Mouse (Mus musculus): ENCODE measurements at regions not wholly inside any gene's neighbourhood (a gene's known extent, or its start where the extent isn't known, plus 50 kb on each side); places are given as distances from the start of the nearest gene placed in this dataset.

GRCm38 (mm10) chr12:117422315-117422978 lies 93.8 kb upstream of the Rapgef5 start:
- ATAC-seq (replicated peaks; ENCODE audit: low FRiP score, poor library complexity, severe bottlenecking) = no peak

GRCm38 (mm10) chr12:117425363-117426031 lies 90.8 kb upstream of the Rapgef5 start:
- ATAC-seq (replicated peaks; ENCODE audit: low FRiP score, poor library complexity, severe bottlenecking) = no peak

- no peak; the same call in 1 of the 2 replicates for ATAC-seq (replicated peaks; ENCODE audit: low FRiP score, poor library complexity, severe bottlenecking)
Observed at GRCm38 (mm10) chr12:117427431-117427830, 88.8 kb upstream of the Rapgef5 start.

- no peak for ATAC-seq (replicated peaks; ENCODE audit: low FRiP score, poor library complexity, severe bottlenecking)
Observed at GRCm38 (mm10) chr12:117430886-117431285, 85.4 kb upstream of the Rapgef5 start.

- no peak for ATAC-seq (replicated peaks; ENCODE audit: low FRiP score, poor library complexity, severe bottlenecking)
Observed at GRCm38 (mm10) chr12:117432788-117433187, 83.5 kb upstream of the Rapgef5 start.

- ATAC-seq (replicated peaks; ENCODE audit: low FRiP score, poor library complexity, severe bottlenecking) = no peak
Observed at GRCm38 (mm10) chr12:117437011-117437410, 79.3 kb upstream of the Rapgef5 start.

GRCm38 (mm10) chr12:117439015-117439605 lies 77.2 kb upstream of the Rapgef5 start:
- no peak for ATAC-seq (replicated peaks; ENCODE audit: low FRiP score, poor library complexity, severe bottlenecking)

DNA sequence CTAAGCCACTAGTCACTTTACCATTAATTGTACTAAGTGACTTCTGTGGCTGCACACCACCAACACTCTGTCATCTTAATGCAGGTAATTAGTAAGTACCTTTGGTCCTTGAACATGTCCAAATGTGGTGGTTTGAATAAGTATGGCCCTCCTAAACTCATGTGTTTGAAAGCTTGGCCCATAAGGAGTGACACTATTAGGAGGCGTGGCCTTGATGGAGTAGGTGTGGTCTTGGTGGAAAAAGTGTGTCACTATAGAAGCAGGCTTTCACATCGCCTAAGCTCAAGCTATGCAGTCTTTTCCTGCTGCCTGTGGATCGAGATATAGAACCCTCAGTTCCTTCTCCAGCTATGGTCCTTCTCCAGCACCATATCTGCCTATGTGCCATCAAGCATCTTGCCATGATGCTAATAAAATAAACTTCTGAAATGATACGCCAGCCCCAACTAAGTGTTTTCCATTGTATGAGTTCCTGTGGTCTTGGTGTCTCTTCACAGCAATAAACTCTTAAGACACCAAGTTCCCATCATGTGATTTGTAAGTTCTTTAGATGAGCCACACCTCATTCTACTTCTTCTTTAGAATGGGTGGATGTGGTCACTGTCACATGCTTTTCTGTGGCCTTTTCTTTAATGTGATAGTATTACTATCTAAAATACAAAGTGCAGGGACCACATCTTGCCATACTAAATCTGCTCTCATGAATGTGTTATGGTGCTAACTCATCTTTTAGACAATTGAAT lies 71.9 kb upstream of the Rapgef5 start:
- ATAC-seq (replicated peaks; ENCODE audit: low FRiP score, poor library complexity, severe bottlenecking) = no peak

DNA sequence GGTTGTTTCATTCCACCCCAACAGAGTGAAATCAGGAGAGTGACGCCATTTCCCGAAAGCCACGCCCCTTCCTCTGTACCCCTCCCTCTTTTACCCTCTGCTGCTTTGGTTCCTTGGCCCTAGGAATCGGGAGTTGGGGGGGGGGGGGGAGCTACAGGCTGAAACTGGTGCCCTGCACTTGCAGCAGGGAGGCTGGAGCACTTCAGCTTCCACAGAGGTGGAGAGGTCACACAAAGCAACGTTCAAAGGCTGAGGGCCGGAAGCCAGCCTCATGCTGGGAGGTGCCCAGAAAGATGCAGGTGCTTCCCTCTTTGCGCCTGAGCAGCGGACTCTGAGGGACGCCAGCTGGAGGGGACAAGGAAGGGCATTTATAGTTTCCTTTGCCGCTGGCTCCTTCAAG lies 69.1 kb upstream of the Rapgef5 start:
- ATAC-seq (replicated peaks; ENCODE audit: low FRiP score, poor library complexity, severe bottlenecking) = no peak

DNA sequence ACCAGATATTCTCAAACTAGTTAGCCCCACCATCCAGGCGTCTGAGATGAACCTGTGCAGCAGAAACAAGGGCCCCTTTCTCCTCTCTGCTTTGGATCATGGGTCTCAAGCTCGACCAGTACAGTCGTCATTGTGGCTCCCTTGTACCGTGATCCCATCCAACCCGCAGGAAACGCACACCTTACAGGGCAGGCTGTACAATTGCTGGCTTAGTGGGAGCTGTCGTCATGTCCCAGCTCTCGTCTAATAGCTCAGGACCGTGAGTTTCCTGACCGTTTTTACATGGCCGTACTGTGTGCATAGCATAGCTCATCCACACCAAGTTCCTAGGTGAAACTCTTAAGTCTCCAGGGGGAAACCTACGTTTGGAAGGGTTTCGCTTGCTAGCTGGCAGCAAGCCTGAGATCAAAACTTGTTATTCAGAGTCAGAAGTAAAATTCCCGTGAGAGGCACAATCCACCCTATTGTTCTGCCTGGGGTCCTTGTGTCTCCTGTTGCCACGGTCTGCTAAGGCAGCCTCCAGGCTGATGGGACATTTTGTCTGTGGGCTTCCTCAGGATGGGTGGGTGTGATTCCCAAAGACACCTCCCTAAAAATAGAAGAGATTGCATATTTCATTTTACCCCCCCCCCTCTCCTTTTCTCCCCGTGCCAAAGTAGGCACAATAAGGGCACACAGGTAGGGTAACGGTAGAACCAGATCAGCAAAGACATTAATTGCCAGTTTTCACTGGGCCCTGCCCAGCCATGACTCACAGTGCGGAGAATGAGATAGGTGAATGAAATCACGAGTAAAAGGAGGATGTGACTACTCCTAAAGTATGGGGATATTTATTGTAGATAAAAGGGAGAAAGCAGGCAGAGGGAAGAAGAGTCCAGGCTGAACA lies 68.2 kb upstream of the Rapgef5 start:
- ATAC-seq (replicated peaks; ENCODE audit: low FRiP score, poor library complexity, severe bottlenecking) = no peak

- no peak for ATAC-seq (replicated peaks; ENCODE audit: low FRiP score, poor library complexity, severe bottlenecking)
Observed at GRCm38 (mm10) chr12:117449080-117449479, 67.2 kb upstream of the Rapgef5 start.

DNA sequence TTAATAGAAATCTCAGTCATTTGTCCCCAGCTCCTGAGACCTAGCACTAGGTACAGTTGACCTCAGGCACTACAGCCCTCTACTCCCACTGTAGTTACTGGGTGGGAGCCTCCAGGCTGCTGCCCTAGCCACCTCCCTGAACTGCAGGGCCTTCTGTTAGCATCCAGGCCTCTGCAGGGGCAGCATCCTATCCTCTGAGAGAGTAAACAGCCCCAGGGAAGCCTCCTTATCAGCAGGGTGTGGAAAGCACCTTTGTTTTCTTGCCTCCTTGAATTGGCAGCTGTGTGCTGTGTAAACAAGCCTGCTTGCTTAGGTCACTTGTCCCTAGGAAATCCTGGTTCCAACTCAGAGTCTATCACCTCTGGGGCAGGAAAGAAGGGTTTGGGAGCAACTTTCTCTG lies 66.2 kb upstream of the Rapgef5 start:
- ATAC-seq (replicated peaks; ENCODE audit: low FRiP score, poor library complexity, severe bottlenecking) = no peak

GRCm38 (mm10) chr12:117450871-117451270 lies 65.4 kb upstream of the Rapgef5 start:
- no peak for ATAC-seq (replicated peaks; ENCODE audit: low FRiP score, poor library complexity, severe bottlenecking)

- ATAC-seq (replicated peaks; ENCODE audit: low FRiP score, poor library complexity, severe bottlenecking) = no peak
Observed at GRCm38 (mm10) chr12:117451441-117451840, 64.8 kb upstream of the Rapgef5 start.

- ATAC-seq (replicated peaks; ENCODE audit: low FRiP score, poor library complexity, severe bottlenecking) = no peak
Observed at GRCm38 (mm10) chr12:117455800-117456199, 60.5 kb upstream of the Rapgef5 start.

DNA sequence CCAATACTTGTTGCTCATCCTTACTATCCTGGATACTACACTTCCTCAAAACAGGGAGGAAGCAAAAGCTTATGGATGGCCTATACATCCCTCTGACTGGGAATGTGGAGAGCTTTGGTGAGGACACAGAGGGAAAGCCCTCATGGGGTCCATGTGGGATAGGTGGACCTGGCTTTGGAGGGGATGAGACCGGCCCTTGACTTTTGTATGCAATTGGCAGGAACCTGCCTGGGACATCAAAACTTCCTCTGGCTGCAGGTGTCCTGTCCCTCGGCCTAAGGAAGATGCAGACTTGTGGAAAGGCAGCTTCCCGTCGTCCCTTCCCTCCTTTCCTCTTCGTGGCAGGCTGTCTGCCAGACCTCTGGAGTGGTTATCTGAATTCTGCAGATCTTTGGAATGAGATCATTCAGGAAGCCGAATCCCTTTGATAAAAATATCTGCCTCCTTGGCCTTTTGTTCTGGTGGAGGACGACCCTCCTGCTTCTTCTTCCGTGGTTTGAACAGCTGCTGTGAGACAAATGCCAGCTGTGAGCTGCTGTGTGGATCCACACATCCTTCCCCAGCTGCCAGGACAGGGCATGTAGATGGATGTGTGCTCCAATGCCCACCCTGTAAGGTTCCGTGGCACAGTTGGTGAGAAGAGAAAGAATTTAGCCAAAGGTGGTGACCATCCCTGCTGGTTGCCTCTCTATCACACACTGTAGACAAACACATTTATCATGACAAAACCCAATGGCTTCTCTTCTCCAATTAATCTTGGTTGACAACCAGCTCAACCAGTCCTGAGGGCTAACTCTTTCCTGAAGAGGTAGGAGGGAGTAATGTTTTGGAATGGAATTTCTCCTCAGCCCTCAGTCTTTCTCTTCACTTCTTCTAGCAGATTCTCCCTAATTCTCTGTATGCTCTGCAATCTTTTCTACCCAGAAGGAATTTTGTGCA lies 57.9 kb upstream of the Rapgef5 start:
- no peak for ATAC-seq (replicated peaks; ENCODE audit: low FRiP score, poor library complexity, severe bottlenecking)

DNA sequence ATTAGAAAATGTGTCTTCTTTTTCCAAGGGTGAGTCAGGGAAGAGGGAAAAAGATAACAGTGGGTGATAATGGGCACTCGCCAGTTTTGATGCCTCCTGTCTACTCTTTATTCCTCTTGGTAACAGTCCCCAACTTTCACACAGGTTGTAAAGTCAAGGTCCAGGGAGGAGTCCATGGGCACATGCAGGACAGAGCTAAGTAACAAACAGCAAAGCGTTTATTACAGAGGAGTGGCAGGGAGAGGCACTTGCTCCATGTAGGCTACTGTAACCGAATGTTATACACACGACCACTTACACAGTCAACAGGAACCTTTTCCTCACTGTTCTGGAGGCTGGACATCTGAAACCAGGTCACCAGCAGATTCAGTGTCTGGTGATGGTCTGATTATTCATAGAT lies 56.7 kb upstream of the Rapgef5 start:
- ATAC-seq (replicated peaks; ENCODE audit: low FRiP score, poor library complexity, severe bottlenecking) = no peak

DNA sequence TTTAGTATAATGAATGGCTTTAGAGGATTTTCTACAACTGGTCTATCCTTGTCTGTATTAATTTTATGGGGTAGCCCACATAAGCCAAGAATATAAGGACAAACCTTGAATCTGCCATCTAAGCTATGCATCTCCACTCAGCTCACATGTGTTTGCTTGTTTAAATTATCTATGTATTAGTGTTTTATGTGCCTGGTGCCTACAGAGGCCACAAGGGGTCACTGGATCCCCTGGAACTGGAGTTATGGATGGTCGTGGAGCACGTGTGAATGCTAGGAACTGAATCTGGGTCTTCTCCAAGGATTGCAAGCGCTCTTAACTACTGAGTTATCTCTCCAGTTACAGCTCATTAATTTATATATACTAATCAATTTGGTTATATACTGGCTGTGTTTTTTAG lies 51.1 kb upstream of the Rapgef5 start:
- ATAC-seq (replicated peaks; ENCODE audit: low FRiP score, poor library complexity, severe bottlenecking) = no peak

- no peak for ATAC-seq (replicated peaks; ENCODE audit: low FRiP score, poor library complexity, severe bottlenecking)
Observed at GRCm38 (mm10) chr12:117465998-117466397, 50.3 kb upstream of the Rapgef5 start.

Data from erythroblast, adult 5-6 weeks (primary cell).